Mouse (Mus musculus) ES-E14 (cell line): Measurements from ENCODE around the gene Btla.

Experiments
- CHD2 ChIP-seq: IDR thresholded peaks from 2 replicates; pipeline ENCODE4 v1.6.1; 2014; ENCODE audit warnings: mild to moderate bottlenecking, low read depth, low read length, inconsistent platforms
- HCFC1 ChIP-seq: IDR thresholded peaks from 2 replicates; pipeline ENCODE4 v1.6.1; 2012; ENCODE audit warnings: low read length, inconsistent platforms, borderline replicate concordance; ENCODE audit not compliant: insufficient read depth
- ZNF384 ChIP-seq: IDR thresholded peaks from 2 replicates; pipeline ENCODE4 v1.6.1; 2012; ENCODE audit warnings: low read depth, low read length, inconsistent platforms

- no peak for TF ChIP-seq ZNF384
- no peak for TF ChIP-seq HCFC1
- no peak for TF ChIP-seq CHD2
These were observed 7.2 kb downstream of the Btla start for GRCm38 (mm10) chr16:45231296-45231695.
